Mouse (Mus musculus) embryonic facial prominence, embryonic 15.5 days (tissue): Measurements from ENCODE around the gene Ccz1. TPM values are rescaled to one million over a fixed set of nuclear protein-coding genes. Genes with fewer than 3 reads are reported as not detected.

Source experiments
- ATAC-seq: fragments of 200-750 bp; cut with Nextera tagmentation; 2 replicates; pipeline ENCODE4 v1.8.0; 2017; ENCODE audit warnings: low read depth, moderate TSS enrichment; ENCODE audit not compliant: insufficient number of reproducible peaks, low FRiP score, low TSS enrichment
- H3K27ac ChIP-seq: fragments of 300-500 bp; sonication (generic); replicated peaks from 2 replicates; pipeline ENCODE4 v1.5.1; 2015; ENCODE audit warnings: mild to moderate bottlenecking, inconsistent platforms
- H3K27me3 ChIP-seq: fragments of 300-500 bp; sonication (generic); 2 replicates; pipeline ENCODE4 v1.6.1; 2015; ENCODE audit warnings: inconsistent platforms
- H3K36me3 ChIP-seq: fragments of 300-500 bp; sonication (generic); 2 replicates; pipeline ENCODE4 v1.6.1; 2015; ENCODE audit warnings: mild to moderate bottlenecking, inconsistent platforms
- H3K4me1 ChIP-seq: fragments of 300-500 bp; sonication (generic); 2 replicates; pipeline ENCODE4 v1.6.1; 2015; ENCODE audit warnings: inconsistent platforms
- H3K4me2 ChIP-seq: fragments of 300-500 bp; sonication (generic); replicated peaks from 2 replicates; pipeline ENCODE4 v1.6.1; 2015; ENCODE audit warnings: mild to moderate bottlenecking, inconsistent platforms
- H3K4me3 ChIP-seq: fragments of 300-500 bp; sonication (generic); replicated peaks from 2 replicates; pipeline ENCODE4 v1.5.1; 2015; ENCODE audit warnings: mild to moderate bottlenecking, inconsistent platforms
- H3K9ac ChIP-seq: fragments of 300-500 bp; sonication (generic); 2 replicates; pipeline ENCODE4 v1.6.1; 2015; ENCODE audit warnings: inconsistent platforms
- H3K9me3 ChIP-seq: fragments of 300-500 bp; sonication (generic); replicated peaks from 2 replicates; pipeline ENCODE4 v1.6.1; 2016; ENCODE audit warnings: inconsistent platforms
- WGBS: fragments of 180-500 bp; shearing (Covaris S2); methylation state at CpG from one replicate; pipeline ENCODE4 v1.1.7; 2015; 5-methylcytosine and 5-hydroxymethylcytosine counted together
- polyA plus RNA-seq: library from polyadenylated mRNA; unstranded; fragments of >200 nt; fragmentation: Nextera tagmentation; extraction: Ambion mirVana; gene quantifications from 2 replicates; pipeline ENCODE4 v1.2.1, GENCODE M21; 2015

Gene Ccz1
- polyA plus RNA-seq, result 65.2 and 73.1 TPM in 2 replicates

DNA sequence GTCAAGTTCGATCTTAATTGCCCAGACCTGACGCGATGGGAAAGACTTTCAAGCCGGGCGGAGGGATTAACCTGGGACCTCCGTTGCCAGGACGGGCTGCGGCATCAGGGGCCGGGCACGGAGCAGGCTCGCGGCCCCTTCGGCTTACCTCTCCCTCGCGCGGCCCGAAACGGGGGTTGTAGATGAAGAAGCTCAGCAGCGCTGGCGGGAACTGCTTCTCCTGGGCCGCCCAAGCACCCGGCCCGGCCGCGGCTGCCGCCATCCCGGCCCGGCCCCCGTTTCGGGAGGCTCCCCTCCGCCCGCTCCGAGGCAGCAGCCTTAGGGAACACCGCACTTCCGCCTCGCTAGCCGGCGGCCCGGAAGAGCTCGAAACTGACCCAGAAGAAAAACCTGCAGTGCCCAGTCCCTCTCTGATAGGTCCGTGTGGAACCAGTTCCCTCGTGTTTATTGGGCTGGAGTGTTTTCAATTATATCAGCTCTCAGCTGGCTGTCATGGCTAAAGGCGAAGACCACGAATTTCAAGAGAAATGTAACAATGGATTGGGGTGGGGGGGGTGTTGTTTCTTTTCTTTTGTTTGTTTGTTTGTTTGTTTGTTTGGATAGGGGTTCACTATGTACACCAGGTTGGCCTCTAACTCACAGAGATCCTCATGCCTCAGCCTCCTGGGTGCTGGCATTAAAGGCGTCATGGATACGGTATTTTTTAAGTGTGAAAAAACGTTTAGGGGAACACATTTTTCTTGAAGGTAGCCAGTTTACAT lies at the start of gene Ccz1:
Ccz1 (minus strand) TSS at position 327 of the 761 bp plus-strand sequence.
- peak within 1 kb of the TSS; percentile 96 for H3K9ac ChIP-seq
- H3K4me1 ChIP-seq, result peaks cover 8% of the 10 kb centered on the region
- peak within 1 kb of the TSS; percentile 47 for H3K4me2 ChIP-seq
- ATAC-seq, result peak; percentile 97
- H3K4me3 ChIP-seq, result peak within 1 kb of the TSS; percentile 98
- no peaks in the 10 kb centered on the region for H3K27me3 ChIP-seq
- H3K9me3 ChIP-seq, result no peaks in the 10 kb centered on the region
- H3K27ac ChIP-seq, result peak within 1 kb of the TSS; percentile 89
- H3K36me3 ChIP-seq, result peaks cover 26% of the 10 kb centered on the region
- 3% methylated on average over 47 of the region's 47 CpGs for WGBS

DNA sequence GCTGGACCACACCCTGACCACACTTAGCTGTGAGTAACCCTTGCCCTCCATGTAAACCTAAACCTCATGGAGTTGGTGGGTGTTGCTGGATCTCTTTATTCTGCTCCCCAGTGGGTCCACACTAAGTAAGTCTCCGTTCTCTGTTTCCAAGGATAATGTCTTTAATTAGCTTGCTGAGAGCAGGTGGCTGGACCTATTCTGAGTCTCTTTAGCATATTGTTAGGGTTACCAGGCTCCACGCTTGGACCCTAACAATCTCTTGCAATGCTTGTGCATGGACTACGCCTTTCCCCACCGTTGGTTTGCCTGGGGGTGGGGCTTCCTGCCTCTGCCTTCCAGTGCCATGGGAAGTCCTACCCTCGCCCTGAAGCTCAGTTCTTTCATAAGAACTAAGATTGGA lies 49.4 kb upstream of the Ccz1 start:
- no peak overlapping the region for H3K9ac ChIP-seq
- H3K4me2 ChIP-seq, result no peak overlapping the region
- H3K4me3 ChIP-seq, result no peak overlapping the region
- no peak for ATAC-seq
- no peaks in the 10 kb centered on the region for H3K27me3 ChIP-seq
- WGBS, result 70% methylated on average over 5 of the region's 5 CpGs
- H3K9me3 ChIP-seq, result 0 out of 2 replicates have a peak, but pooled peaks cover 3% of the 10 kb centered on the region
- H3K4me1 ChIP-seq, result no peaks in the 10 kb centered on the region
- H3K36me3 ChIP-seq, result no peaks in the 10 kb centered on the region
- H3K27ac ChIP-seq, result no peak overlapping the region

DNA sequence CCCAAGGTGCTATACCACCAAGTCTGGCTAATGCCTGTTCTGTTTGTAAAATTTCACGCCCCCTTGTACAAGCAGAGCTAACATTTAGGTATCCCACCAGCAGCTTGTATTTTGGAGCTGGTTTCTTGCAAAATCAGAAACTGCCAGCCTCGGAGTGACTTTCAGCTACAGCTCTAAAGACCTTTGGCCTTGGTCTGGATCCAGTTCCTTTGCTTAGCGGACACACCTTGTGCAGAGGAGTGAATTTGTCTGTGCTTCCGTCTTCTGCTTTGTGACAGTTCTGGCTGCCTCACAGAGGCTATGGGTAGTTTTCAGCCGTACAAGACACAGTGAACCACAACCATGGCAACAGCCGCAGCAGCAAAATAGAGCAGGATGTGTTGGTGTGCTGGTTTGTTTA lies 39.7 kb upstream of the Ccz1 start:
- H3K27me3 ChIP-seq, result no peaks in the 10 kb centered on the region
- H3K4me1 ChIP-seq, result no peaks in the 10 kb centered on the region
- WGBS, result 90% methylated on average over 6 of the region's 6 CpGs
- no peaks in the 10 kb centered on the region for H3K9me3 ChIP-seq
- no peak for ATAC-seq
- H3K4me2 ChIP-seq, result no peak overlapping the region
- no peaks in the 10 kb centered on the region for H3K36me3 ChIP-seq
- H3K27ac ChIP-seq, result no peak overlapping the region
- H3K9ac ChIP-seq, result no peak overlapping the region
- H3K4me3 ChIP-seq, result no peak overlapping the region

DNA sequence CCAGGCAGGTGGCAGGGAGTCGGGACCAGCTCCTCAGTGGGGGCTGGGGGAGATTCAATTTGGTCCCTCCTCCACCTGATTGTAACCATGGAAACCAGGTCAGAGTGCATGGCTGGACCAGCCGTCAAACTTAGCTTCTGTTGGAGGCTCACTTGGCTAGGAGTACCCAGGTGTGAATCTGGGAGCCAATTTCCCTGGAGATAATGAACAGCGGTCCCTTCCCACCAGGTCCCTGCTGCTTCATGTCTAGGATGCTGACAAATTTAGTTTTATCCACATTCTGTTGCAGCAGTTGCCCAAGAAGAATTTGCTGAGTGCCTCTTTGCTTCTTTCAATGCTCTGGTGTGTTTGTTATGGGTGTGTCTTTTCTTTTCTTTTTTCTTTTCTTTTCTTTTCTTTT lies 38.8 kb upstream of the Ccz1 start:
- H3K9ac ChIP-seq, result no peak overlapping the region
- no peak overlapping the region for H3K27ac ChIP-seq
- no peak overlapping the region for H3K4me2 ChIP-seq
- ATAC-seq, result no peak
- no peaks in the 10 kb centered on the region for H3K9me3 ChIP-seq
- no peak overlapping the region for H3K4me3 ChIP-seq
- no peaks in the 10 kb centered on the region for H3K4me1 ChIP-seq
- 53% methylated on average over 3 of the region's 3 CpGs for WGBS
- no peaks in the 10 kb centered on the region for H3K27me3 ChIP-seq
- H3K36me3 ChIP-seq, result no peaks in the 10 kb centered on the region

DNA sequence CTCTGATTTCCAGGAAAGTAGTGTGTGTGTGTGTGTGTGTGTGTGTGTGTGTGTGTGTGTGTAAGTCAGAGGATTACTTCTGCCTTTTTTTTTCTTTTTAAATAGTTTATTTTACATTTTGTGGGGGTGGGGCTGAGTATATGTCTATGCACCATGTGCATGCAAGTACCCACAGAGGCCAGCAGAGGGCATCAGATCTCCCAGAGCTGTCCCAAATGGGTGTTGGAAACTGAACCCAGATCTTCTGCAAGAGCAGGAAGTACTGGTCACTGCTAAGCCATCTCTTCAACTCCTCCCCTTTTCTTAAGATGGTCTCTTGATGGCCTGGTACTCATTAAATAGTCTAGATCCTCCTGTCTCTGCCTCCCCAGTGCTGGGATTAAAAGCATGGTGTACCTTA lies 36.6 kb upstream of the Ccz1 start:
- no peak overlapping the region for H3K27ac ChIP-seq
- no peak for ATAC-seq
- H3K9me3 ChIP-seq, result no peaks in the 10 kb centered on the region
- no peak overlapping the region for H3K9ac ChIP-seq
- no peaks in the 10 kb centered on the region for H3K4me1 ChIP-seq
- H3K36me3 ChIP-seq, result no peaks in the 10 kb centered on the region
- H3K4me2 ChIP-seq, result no peak overlapping the region
- no peak overlapping the region for H3K4me3 ChIP-seq
- no peaks in the 10 kb centered on the region for H3K27me3 ChIP-seq

DNA sequence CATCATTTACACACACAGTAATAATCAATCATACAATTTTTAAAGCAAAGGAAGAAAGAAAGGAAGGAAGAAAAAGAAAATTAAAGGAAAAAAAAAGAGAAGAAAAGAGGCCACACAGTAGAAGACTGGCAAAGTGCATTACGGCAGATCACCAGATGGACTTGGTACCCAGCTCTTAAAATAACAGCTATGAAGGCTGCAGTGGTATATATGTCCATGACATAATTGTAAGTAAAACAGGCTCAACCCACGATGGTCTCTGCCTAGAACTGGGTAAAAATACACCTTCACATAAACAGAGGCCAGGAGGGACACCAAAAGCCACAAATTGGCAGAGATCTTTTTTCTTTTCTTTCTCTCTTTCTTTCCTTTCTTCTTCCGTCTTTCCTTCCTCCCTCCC lies 35.2 kb upstream of the Ccz1 start:
- ATAC-seq, result no peak
- H3K9me3 ChIP-seq, result no peaks in the 10 kb centered on the region
- WGBS, result 66% methylated on average over 3 of the region's 3 CpGs

DNA sequence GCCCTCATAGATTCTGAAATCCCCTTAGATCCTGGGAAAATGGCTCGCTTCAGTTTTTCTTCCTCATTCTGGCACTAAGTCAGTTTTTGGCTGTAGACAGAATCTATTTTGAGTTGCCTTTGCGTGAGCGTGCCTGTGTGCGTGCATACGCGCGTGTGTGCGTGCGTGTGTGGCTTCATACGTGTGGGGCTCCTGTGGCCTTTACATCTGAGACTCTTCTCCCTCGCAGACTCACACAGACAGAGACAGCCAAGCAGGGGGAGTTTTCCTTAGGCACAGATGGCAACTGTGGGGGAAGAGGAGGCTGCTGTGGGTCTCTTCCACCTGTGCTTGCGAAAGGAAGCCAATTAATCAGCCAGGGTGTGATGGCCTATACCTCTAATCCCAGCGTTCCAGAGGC lies 32.6 kb upstream of the Ccz1 start:
- 52% methylated on average over 13 of the region's 13 CpGs for WGBS
- Histone ChIP-seq H3K4me2 (no peak overlapping the region), H3K9ac (no peak overlapping the region)

More for the DNA sequence above, 35.2 kb upstream of the Ccz1 start:
- H3K36me3 ChIP-seq, result no peaks in the 10 kb centered on the region
- H3K4me1 ChIP-seq, result no peaks in the 10 kb centered on the region
- H3K4me3 ChIP-seq, result no peak overlapping the region
- no peaks in the 10 kb centered on the region for H3K27me3 ChIP-seq
- no peak overlapping the region for H3K4me2 ChIP-seq
- no peak overlapping the region for H3K27ac ChIP-seq
- H3K9ac ChIP-seq, result no peak overlapping the region

DNA sequence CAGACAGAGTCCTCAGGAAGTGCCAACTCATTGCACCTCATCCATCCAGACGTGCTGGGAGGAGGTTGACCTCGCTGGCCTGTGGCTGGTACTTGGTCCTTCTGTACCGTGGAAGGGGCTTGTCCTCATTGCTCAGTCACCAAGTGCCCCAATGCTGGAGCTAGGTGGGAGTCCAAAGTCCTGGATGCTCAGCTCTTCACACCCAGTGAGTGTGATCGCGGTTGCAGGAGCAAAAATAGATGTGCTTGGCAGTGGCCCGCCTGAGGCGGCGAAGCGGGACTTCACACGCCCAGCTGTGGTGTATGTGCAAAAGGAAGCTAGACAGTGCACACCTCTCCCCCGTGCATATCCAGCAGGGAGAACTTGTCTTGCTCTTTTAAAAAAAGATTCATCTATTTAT lies 28.5 kb upstream of the Ccz1 start:
- no peak overlapping the region for H3K4me3 ChIP-seq
- no peaks in the 10 kb centered on the region for H3K9me3 ChIP-seq
- no peaks in the 10 kb centered on the region for H3K36me3 ChIP-seq
- no peak for ATAC-seq
- no peaks in the 10 kb centered on the region for H3K4me1 ChIP-seq
- H3K27ac ChIP-seq, result no peak overlapping the region
- WGBS, result 84% methylated on average over 11 of the region's 11 CpGs
- H3K9ac ChIP-seq, result no peak overlapping the region
- H3K4me2 ChIP-seq, result no peak overlapping the region
- H3K27me3 ChIP-seq, result no peaks in the 10 kb centered on the region

More for the DNA sequence above, 32.6 kb upstream of the Ccz1 start:
- Histone ChIP-seq H3K36me3 (no peaks in the 10 kb centered on the region), H3K27ac (no peak overlapping the region), H3K4me3 (no peak overlapping the region), H3K9me3 (no peaks in the 10 kb centered on the region), H3K27me3 (no peaks in the 10 kb centered on the region), H3K4me1 (no peaks in the 10 kb centered on the region)
- no peak for ATAC-seq

DNA sequence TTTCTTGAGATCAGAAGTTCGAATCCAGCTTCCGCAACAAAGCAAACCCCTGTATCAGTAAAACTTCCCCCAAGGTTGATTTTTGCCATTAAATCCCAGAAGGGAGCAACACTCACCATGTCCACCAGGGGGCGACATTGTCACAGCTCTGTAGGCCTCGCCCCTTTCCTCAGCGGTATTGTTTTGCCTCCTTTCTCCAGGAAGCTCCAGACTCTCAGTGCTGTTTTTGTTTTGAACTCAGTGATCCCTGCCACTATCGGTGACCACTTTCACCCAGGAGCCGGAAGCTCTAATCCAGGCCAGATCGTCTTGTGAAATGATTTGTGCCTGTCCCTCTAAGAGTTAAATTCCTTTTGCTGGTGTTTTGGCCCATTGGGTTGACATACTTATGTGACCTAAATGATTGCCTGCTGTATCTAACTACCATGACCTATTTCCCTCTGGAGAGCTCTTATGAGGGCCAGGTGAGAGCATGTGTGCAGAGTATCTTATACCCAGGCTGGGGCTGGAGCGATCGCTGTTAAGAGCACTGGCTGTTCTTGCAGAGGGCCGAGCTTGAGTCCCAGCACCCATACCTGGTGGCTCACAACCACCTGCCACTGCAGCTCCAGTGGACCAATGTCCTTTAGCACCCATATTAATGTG lies 26.2 kb upstream of the Ccz1 start:
- Histone ChIP-seq H3K4me3 (0 out of 2 replicates have a peak overlapping the region, but pooled peaks have one; percentile 10), H3K9me3 (no peaks in the 10 kb centered on the region), H3K4me2 (peak overlapping the region; percentile 34), H3K36me3 (no peaks in the 10 kb centered on the region), H3K4me1 (no peaks in the 10 kb centered on the region), H3K27ac (no peak overlapping the region), H3K9ac (no peak overlapping the region), H3K27me3 (no peaks in the 10 kb centered on the region)
- 35% methylated on average over 11 of the region's 11 CpGs for WGBS
- ATAC-seq, result no peak

DNA sequence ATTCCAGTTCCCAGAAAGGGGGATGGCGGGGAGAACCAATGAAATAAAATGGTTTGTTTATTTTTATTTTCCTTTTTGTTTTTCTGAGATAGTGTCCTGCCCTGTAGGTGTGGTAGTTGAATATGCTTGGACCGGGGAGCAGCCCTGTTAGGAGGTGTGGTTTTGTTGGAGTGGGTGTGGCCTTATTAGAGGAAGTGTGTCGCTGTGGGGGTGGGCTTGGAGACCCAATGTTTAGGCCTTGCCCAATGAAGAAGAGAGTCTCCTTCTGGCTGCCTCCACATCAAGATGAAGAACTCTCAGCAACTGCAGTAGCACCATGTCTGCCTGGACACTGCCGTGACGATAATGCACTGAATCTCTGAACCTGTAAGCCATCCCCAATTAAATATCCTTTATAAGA lies 25.2 kb upstream of the Ccz1 start:
- Histone ChIP-seq H3K4me3 (no peak overlapping the region), H3K27ac (no peak overlapping the region), H3K4me1 (no peaks in the 10 kb centered on the region), H3K36me3 (no peaks in the 10 kb centered on the region), H3K27me3 (no peaks in the 10 kb centered on the region), H3K4me2 (no peak overlapping the region), H3K9ac (no peak overlapping the region), H3K9me3 (no peaks in the 10 kb centered on the region)
- 92% methylated on average over 5 of the region's 5 CpGs for WGBS
- ATAC-seq, result no peak

DNA sequence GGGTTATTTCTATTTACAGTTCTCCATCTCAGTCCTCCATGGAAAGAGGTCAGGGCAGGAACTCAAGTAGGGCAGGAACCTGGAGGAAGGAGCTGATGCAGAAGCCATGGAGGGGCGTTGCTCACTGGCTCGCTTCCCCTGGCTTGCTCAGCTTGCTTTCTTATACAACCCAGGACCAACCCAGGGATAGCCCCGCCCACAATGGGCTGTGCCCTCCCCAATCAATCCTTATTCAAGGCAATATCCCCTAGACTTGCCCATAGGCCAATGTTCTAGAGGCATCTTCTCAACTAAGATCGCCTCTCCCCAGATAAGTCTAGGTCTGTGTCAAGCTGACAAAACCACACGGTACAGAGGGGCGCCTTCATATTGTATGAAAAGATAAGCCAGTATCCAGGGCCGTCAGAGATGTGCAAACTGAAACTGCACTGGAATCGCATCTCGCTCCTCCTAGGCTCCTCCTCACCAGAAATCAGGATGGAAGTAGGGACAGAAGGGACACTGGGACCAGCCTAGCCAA lies 24.5 kb upstream of the Ccz1 start:
- Histone ChIP-seq H3K4me3 (no peak overlapping the region), H3K27me3 (no peaks in the 10 kb centered on the region), H3K36me3 (no peaks in the 10 kb centered on the region), H3K9ac (no peak overlapping the region), H3K9me3 (no peaks in the 10 kb centered on the region), H3K4me2 (no peak overlapping the region), H3K27ac (no peak overlapping the region), H3K4me1 (no peaks in the 10 kb centered on the region)
- WGBS, result 81% methylated on average over 9 of the region's 9 CpGs
- no peak for ATAC-seq
